Mouse (Mus musculus): ENCODE measurements around the gene Prr9. TPM values are rescaled to one million over a fixed set of nuclear protein-coding genes. Genes with fewer than 3 reads are reported as not detected.
A peak's percentile ranks its signal among the peaks of the same experiment; 100 is the strongest.

The Prr9 gene
- polyA plus RNA-seq, 1 experiment from 2014 or later, result not detected

- H3K4me3 ChIP-seq, result peak overlapping the region; percentile 81
- DNase-seq (ENCODE audit: low spot score), result peak; percentile 78
- H3K27me3 ChIP-seq (ENCODE audit: low read depth, poor library complexity, severe bottlenecking), result peaks cover 43% of the 10 kb centered on the region
- peak overlapping the region; percentile 87 for H3K27ac ChIP-seq
- H3K36me3 ChIP-seq, result no peaks in the 10 kb centered on the region
- H3K4me1 ChIP-seq, result peaks cover 10% of the 10 kb centered on the region; the same call in 1 of the 2 replicates
- WGBS, result under 1% methylated on average over 74 of the region's 76 CpGs
- no peaks in the 10 kb centered on the region for H3K9me3 ChIP-seq (replicated peaks)
Measured at GRCm38 (mm10) chr3:92081285-92081931, 42.3 kb downstream of the Prr9 start.

DNA sequence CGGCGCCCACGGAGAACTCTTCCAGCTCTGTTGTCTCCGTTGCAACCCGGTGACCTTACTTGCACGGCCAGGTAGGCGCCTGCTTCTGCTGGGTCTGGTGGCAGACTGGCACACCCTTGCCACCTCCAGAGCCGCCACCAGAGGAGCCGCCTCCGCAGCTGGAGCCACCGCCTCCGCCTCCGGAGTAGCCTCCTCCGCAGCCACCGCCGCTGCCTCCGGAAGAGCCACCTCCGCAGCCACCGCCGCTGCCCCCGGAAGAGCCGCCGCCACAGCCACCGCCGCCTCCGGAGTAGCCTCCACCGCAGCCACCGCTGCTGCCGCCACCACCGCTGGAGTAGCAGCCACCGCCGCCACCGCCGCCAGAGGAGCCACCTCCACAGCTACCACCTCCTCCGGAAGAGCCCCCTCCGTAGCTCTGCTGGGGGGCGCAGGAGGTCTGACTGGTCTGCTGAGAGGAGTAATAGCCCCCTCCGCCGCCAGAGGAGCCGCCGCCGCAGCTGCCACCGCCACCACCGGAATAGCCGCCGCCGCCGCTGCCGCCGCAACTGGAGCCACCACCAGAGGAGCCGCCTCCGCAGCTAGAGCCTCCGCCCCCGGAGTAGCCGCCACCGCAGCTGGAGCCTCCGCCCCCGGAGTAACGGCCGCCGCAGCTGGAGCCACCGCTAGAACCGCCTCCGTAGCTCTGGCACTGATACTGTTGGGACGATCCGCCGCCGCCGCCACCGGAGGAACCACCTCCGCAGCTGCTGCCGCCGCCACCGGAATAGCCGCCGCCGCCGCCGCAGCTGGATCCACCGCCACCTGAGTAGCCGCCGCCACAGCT is 43.1 kb downstream of the Prr9 start:
- WGBS, result under 1% methylated on average over 77 of the region's 82 CpGs
- H3K27me3 ChIP-seq (ENCODE audit: low read depth, poor library complexity, severe bottlenecking), result peaks cover 43% of the 10 kb centered on the region
- DNase-seq (ENCODE audit: low spot score), result peak; percentile 88
- peak overlapping the region; percentile 87 for H3K27ac ChIP-seq
- peak overlapping the region; percentile 81 for H3K4me3 ChIP-seq
- no peaks in the 10 kb centered on the region for H3K36me3 ChIP-seq
- peaks cover 10% of the 10 kb centered on the region; the same call in 1 of the 2 replicates for H3K4me1 ChIP-seq
- no peaks in the 10 kb centered on the region for H3K9me3 ChIP-seq (replicated peaks)

Other genes with a start within 250 kb of the Prr9 start
- not detected in 2 replicates for gene Pglyrp3, start 109.4 kb downstream of the Prr9 start, polyA plus RNA-seq (2016; fragmentation: Nextera tagmentation; extraction: Ambion mirVana)
- 0.14 and 0.94 TPM in 2 replicates for gene Lor, start 40.8 kb downstream of the Prr9 start, polyA plus RNA-seq (2016; fragmentation: Nextera tagmentation; extraction: Ambion mirVana)
- not detected in 2 replicates for gene Lelp1, start 18.8 kb upstream of the Prr9 start, polyA plus RNA-seq (2016; fragmentation: Nextera tagmentation; extraction: Ambion mirVana)
- gene Sprr2a1, start 91.9 kb upstream of the Prr9 start, polyA plus RNA-seq (2016; fragmentation: Nextera tagmentation; extraction: Ambion mirVana), result not detected in 2 replicates
- 0.21 TPM in 1 of 2 replicates, not detected in the other for gene Sprr2a2, start 92.0 kb upstream of the Prr9 start, polyA plus RNA-seq (2016; fragmentation: Nextera tagmentation; extraction: Ambion mirVana)
- gene Sprr2a3, start 161.5 kb upstream of the Prr9 start, polyA plus RNA-seq (2016; fragmentation: Nextera tagmentation; extraction: Ambion mirVana), result not detected in 2 replicates
- not detected in 2 replicates for gene Sprr2b, start 192.7 kb upstream of the Prr9 start, polyA plus RNA-seq (2016; fragmentation: Nextera tagmentation; extraction: Ambion mirVana)
- gene Sprr2d, start 215.2 kb upstream of the Prr9 start, polyA plus RNA-seq (2016; fragmentation: Nextera tagmentation; extraction: Ambion mirVana), result not detected in 2 replicates
- gene Sprr2e, start 228.2 kb upstream of the Prr9 start, polyA plus RNA-seq (2016; fragmentation: Nextera tagmentation; extraction: Ambion mirVana), result not detected in 2 replicates
- not detected in 2 replicates for gene Sprr2f, start 241.2 kb upstream of the Prr9 start, polyA plus RNA-seq (2016; fragmentation: Nextera tagmentation; extraction: Ambion mirVana)